Mouse (Mus musculus) cerebellum, adult 2 months (tissue): ENCODE data around the gene Agpat1. TPM values are rescaled to one million over a fixed set of nuclear protein-coding genes. Genes with fewer than 3 reads are reported as not detected.

ENCODE experiments used
- DNase-seq, 2 experiments: peaks; one replicate each; pipeline ENCODE4 v3.0.0; 2021
- H3K27ac ChIP-seq: fragments of 200-500 bp; 2 replicates; pipeline ENCODE4 v1.5.1; 2012; ENCODE audit warnings: low read length, control low read depth, inconsistent platforms; ENCODE audit not compliant: insufficient read depth
- H3K27me3 ChIP-seq: fragments of 200-500 bp; 2 replicates; pipeline ENCODE4 v1.6.1; 2012; ENCODE audit warnings: inconsistent platforms, mild to moderate bottlenecking, low read length, moderate library complexity; ENCODE audit not compliant: control insufficient read depth, insufficient read depth
- H3K4me1 ChIP-seq: fragments of 200-500 bp; 2 replicates; pipeline ENCODE4 v1.6.1; 2011; ENCODE audit warnings: low read length; ENCODE audit not compliant: control insufficient read depth, insufficient read depth
- H3K4me3 ChIP-seq: fragments of 200-500 bp; replicated peaks from 2 replicates; pipeline ENCODE3; 2011; ENCODE audit warnings: mild to moderate bottlenecking, low read depth, low read length, control low read depth; ENCODE audit not compliant: insufficient read depth
- CTCF ChIP-seq: fragments of 200-500 bp; IDR thresholded peaks from 2 replicates; pipeline ENCODE4 v1.5.1; 2011; ENCODE audit warnings: low read depth, mild to moderate bottlenecking, control low read depth, low read length, moderate library complexity, borderline replicate concordance; ENCODE audit not compliant: insufficient read depth
- POLR2A ChIP-seq: fragments of 200-500 bp; IDR thresholded peaks from 2 replicates; pipeline ENCODE4 v1.6.1; 2011; ENCODE audit warnings: low read length, control low read depth, borderline replicate concordance; ENCODE audit not compliant: insufficient read depth
- WGBS: fragments of 180-500 bp; shearing (Covaris S2); methylation state at CpG from one replicate; pipeline ENCODE4 v1.1.7; 2018; 5-methylcytosine and 5-hydroxymethylcytosine counted together
- polyA plus RNA-seq: library from polyadenylated mRNA; depleted of rRNA; stranded (reverse); fragments of >200 nt; gene quantifications from 2 replicates; pipeline ENCODE4 v1.2.3, GENCODE M21; 2012

The Agpat1 gene
- polyA plus RNA-seq, 1 experiment = 172 TPM

- Histone ChIP-seq H3K4me1 (peaks cover 10% of the 10 kb centered on the region), H3K4me3 (peak overlapping the region; percentile 79)
These were observed 23.3 kb downstream of the Agpat1 start for GRCm38 (mm10) chr17:34627093-34627942.

GRCm38 (mm10) chr17:34627943-34628643, 24.0 kb downstream of the Agpat1 start, which contains the start of gene Ppt2:
Ppt2 (minus strand) TSS chr17:34628510.
- Histone ChIP-seq H3K4me3 (peak within 1 kb of the TSS; percentile 79), H3K27ac (peak within 1 kb of the TSS; percentile 97), H3K27me3 (no peaks in the 10 kb centered on the region), H3K4me1 (peaks cover 10% of the 10 kb centered on the region)
- TF ChIP-seq POLR2A (no peak), CTCF (no peak)
- under 1% methylated on average over 29 of the region's 29 CpGs for whole genome bisulfite sequencing
- peak; percentile 88 for DNase-seq

More at GRCm38 (mm10) chr17:34627093-34627942, 23.3 kb downstream of the Agpat1 start:
- Histone ChIP-seq H3K27me3 (no peaks in the 10 kb centered on the region), H3K27ac (peak overlapping the region; percentile 97)
- TF ChIP-seq CTCF = no peak
- peak; percentile 70 for TF ChIP-seq POLR2A
- peak; percentile 87 to 91 for DNase-seq
- WGBS = 0% methylated on average over 45 of the region's 45 CpGs

GRCm38 (mm10) chr17:34628644-34628967, 24.5 kb downstream of the Agpat1 start:
- peak overlapping the region; percentile 79 for H3K4me3 ChIP-seq
- peaks cover 10% of the 10 kb centered on the region for H3K4me1 ChIP-seq
- peak overlapping the region; percentile 97 for H3K27ac ChIP-seq
- DNase-seq = peak in 1 of 2 experiments; percentile 47
- WGBS = 7% methylated on average over 5 of the region's 5 CpGs
- no peak for TF ChIP-seq CTCF
- no peak for TF ChIP-seq POLR2A
- H3K27me3 ChIP-seq = no peaks in the 10 kb centered on the region

DNA sequence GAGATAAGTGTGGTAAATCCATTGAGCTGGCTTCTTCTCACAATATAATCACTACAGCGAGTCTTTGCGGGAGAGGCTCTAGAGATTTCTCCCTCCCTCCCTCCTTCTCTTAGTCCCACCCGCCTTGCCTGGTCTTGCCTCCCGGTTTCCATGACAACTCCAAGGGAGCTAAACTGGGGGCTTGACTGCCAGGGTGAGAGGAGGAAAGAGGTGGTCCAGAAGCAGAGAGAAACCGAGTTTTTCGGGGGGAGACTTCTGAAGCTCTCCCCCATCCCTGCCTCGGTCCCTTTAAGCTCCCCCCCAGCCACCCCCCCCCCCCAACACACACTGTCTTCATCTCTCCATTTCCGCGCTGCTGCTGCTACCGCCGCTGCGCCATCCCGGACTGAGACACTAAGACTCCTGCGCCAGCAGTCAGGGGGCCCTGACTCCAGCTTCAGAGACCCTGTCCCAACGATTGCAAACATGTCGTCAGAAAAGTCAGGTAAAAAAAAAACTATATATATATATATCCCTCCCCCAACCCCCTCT, 25.2 kb downstream of the Agpat1 start, which contains the start of gene Prrt1:
TSS of gene Prrt1 (plus strand) at position 313 of the 531 bp plus-strand sequence.
- H3K27me3 ChIP-seq = no peaks in the 10 kb centered on the region
- WGBS = 2% methylated on average over 16 of the region's 16 CpGs
- H3K4me1 ChIP-seq = peaks cover 10% of the 10 kb centered on the region
- DNase-seq = peak; percentile 74 to 76
- H3K4me3 ChIP-seq = peak within 1 kb of the TSS; percentile 79
- H3K27ac ChIP-seq = peak within 1 kb of the TSS; percentile 97
- TF ChIP-seq POLR2A = no peak
- TF ChIP-seq CTCF = no peak

DNA sequence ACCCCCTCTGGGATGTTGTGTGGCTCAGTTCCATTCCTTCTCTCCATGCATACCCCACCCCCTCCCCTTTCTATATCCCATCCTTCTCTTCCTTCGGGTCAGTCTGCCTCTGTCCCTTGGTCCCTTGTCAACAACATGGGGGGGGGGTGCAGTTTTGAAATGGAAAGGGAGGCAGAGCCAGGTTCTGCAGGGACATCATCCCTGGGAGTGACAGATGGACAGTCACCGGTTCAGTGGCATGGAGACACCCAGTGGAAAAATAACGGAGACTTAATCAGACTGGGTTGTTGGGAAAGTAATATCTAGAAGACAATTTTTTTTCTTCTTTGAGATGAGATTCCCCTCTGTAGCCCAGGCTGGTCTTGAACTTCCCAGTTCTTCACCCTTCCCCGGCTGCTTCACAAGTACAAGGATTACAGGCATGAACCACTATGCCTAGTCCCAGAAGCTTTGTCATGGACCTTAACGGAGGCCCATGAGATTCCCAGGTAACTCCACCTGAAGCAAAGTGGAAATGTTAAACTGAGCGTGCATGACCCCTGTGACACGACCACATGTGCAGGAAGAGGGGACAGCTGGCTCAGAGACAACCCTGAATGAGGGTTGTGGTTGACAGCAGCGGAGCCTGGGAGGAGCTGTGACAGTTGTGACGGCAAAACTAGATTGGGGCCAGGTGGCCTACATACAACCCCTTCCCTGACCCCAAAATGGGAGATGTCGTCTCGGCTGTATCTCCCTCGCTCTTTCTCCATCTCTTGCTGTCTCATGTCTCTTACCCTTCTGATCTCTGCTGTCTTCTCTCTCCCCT, 25.9 kb downstream of the Agpat1 start:
- Histone ChIP-seq H3K27ac (peak overlapping the region; percentile 97), H3K4me3 (peak overlapping the region; percentile 79), H3K4me1 (peaks cover 10% of the 10 kb centered on the region), H3K27me3 (no peaks in the 10 kb centered on the region)
- peak; percentile 28; the same call in 1 of the 2 replicates for TF ChIP-seq POLR2A
- TF ChIP-seq CTCF = no peak
- WGBS = 6% methylated on average over 12 of the region's 12 CpGs
- DNase-seq = peak; percentile 69 to 84

- peaks cover 8% of the 10 kb centered on the region; the same call in 1 of the 2 replicates for H3K4me1 ChIP-seq
- TF ChIP-seq CTCF (no peak), POLR2A (no peak)
- peak overlapping the region; percentile 97 for H3K27ac ChIP-seq
- 1% methylated on average over 42 of the region's 48 CpGs for WGBS
- H3K27me3 ChIP-seq = no peaks in the 10 kb centered on the region
- peak overlapping the region; percentile 79 for H3K4me3 ChIP-seq
- DNase-seq = peak; percentile 67 to 71
These were observed 26.8 kb downstream of the Agpat1 start for GRCm38 (mm10) chr17:34630761-34631301.
